Mouse (Mus musculus) CH12.LX (cell line): Measurements from ENCODE around the gene Ldlr. TPM values are rescaled to one million over a fixed set of nuclear protein-coding genes. Genes with fewer than 3 reads are reported as not detected.
A peak's percentile ranks its signal among the peaks of the same experiment; 100 is the strongest.

Experiments used
- DNase-seq: peaks from one replicate; pipeline ENCODE4 v3.0.0-alpha.2; 2013; ENCODE audit errors: extremely low read depth
- H3K27ac ChIP-seq: 2 replicates; pipeline ENCODE4 v1.5.1; 2012; ENCODE audit warnings: low read depth, mild to moderate bottlenecking, control low read depth, moderate library complexity; ENCODE audit not compliant: insufficient read depth
- H3K27me3 ChIP-seq: replicated peaks from 2 replicates; pipeline ENCODE3; 2012; ENCODE audit warnings: inconsistent platforms
- H3K36me3 ChIP-seq, 2 experiments: replicated peaks in 1 of 2; 2 replicates each; pipeline versions ENCODE3 to v1.6.1; 2012; ENCODE audit warnings: inconsistent platforms in 1 of 2, low read length in 1 of 2, mild to moderate bottlenecking in 1 of 2, mixed read lengths in 1 of 2, moderate library complexity in 1 of 2; ENCODE audit not compliant: control insufficient read depth in 1 of 2, insufficient read depth in 1 of 2
- H3K4me1 ChIP-seq, 2 experiments: 2 replicates each; pipeline ENCODE4 v1.6.1; 2012; ENCODE audit warnings: inconsistent platforms in 1 of 2, moderate library complexity in 1 of 2; ENCODE audit not compliant: insufficient read depth in 2 of 2, control insufficient read depth in 1 of 2
- H3K4me2 ChIP-seq: 2 replicates; pipeline ENCODE4 v1.6.1; 2012; ENCODE audit warnings: low read depth, mild to moderate bottlenecking, control low read depth; ENCODE audit not compliant: poor library complexity, insufficient read depth, severe bottlenecking
- H3K4me3 ChIP-seq, 3 experiments: fragments of 150-350 bp in 1 of 3; sonication (generic) in 1 of 3; replicated peaks in 1 of 3; 2 replicates each; pipeline versions ENCODE3 to v1.5.1; 2011 to 2012; ENCODE audit warnings: low read depth in 2 of 3, low read length in 2 of 3, mild to moderate bottlenecking in 2 of 3, moderate library complexity in 2 of 3, control low read depth in 1 of 3, improper control_type of control experiment in 1 of 3, inconsistent platforms in 1 of 3, mixed read lengths in 1 of 3; ENCODE audit not compliant: poor library complexity in 1 of 3
- H3K79me2 ChIP-seq: replicated peaks from 2 replicates; pipeline ENCODE4 v1.6.1; 2012; ENCODE audit warnings: mild to moderate bottlenecking, moderate library complexity; ENCODE audit not compliant: control insufficient read depth, poor library complexity, insufficient read depth, severe bottlenecking; ENCODE audit errors: extremely low read depth
- H3K9ac ChIP-seq: 2 replicates; pipeline ENCODE4 v1.6.1; 2012; ENCODE audit warnings: low read depth, mild to moderate bottlenecking, control low read depth, moderate library complexity; ENCODE audit not compliant: insufficient read depth
- H3K9me3 ChIP-seq: replicated peaks from 2 replicates; pipeline ENCODE3; 2012; ENCODE audit warnings: low read length, inconsistent platforms, mixed read lengths
- BHLHE40 ChIP-seq: IDR thresholded peaks from 2 replicates; pipeline ENCODE4 v1.6.1; 2011; ENCODE audit warnings: mild to moderate bottlenecking, low read depth, low read length, improper control_type of control experiment
- ELF1 ChIP-seq: IDR thresholded peaks from 2 replicates; pipeline ENCODE4 v1.6.1; 2014; ENCODE audit warnings: low read depth, mild to moderate bottlenecking, inconsistent platforms, low read length, improper control_type of control experiment
- EP300 ChIP-seq: IDR thresholded peaks from 2 replicates; pipeline ENCODE4 v1.6.1; 2011; ENCODE audit warnings: low read length, improper control_type of control experiment
- ETS1 ChIP-seq: conservative IDR thresholded peaks from 2 replicates; pipeline ENCODE4 v1.6.1; 2012; ENCODE audit warnings: low read depth, mild to moderate bottlenecking, inconsistent platforms, low read length, improper control_type of control experiment, moderate library complexity
- HCFC1 ChIP-seq: IDR thresholded peaks from 2 replicates; pipeline ENCODE4 v1.6.1; 2012; ENCODE audit warnings: low read depth, mild to moderate bottlenecking, inconsistent platforms, low read length, improper control_type of control experiment
- IRF4 ChIP-seq: IDR thresholded peaks from 2 replicates; pipeline ENCODE4 v1.6.1; 2014; ENCODE audit warnings: low read depth, mild to moderate bottlenecking, inconsistent platforms, low read length, improper control_type of control experiment
- KAT2A ChIP-seq: IDR thresholded peaks from 2 replicates; pipeline ENCODE4 v1.6.1; 2012; ENCODE audit warnings: low read length, improper control_type of control experiment, inconsistent platforms; ENCODE audit not compliant: insufficient replicate concordance
- MAX ChIP-seq: IDR thresholded peaks from 2 replicates; pipeline ENCODE4 v1.6.1; 2011; ENCODE audit warnings: low read length, improper control_type of control experiment
- MEF2A ChIP-seq: IDR thresholded peaks from 2 replicates; pipeline ENCODE4 v1.6.1; 2014; ENCODE audit warnings: low read depth, mild to moderate bottlenecking, inconsistent platforms, low read length, improper control_type of control experiment, borderline replicate concordance
- MXI1 ChIP-seq: IDR thresholded peaks from 2 replicates; pipeline ENCODE4 v1.6.1; 2011; ENCODE audit warnings: mild to moderate bottlenecking, low read depth, low read length, improper control_type of control experiment
- MYC ChIP-seq: IDR thresholded peaks from 2 replicates; pipeline ENCODE4 v1.6.1; 2011; ENCODE audit warnings: low read depth, mild to moderate bottlenecking, improper control_type of control experiment, low read length
- PAX5 ChIP-seq: IDR thresholded peaks from 2 replicates; pipeline ENCODE4 v1.6.1; 2012; ENCODE audit warnings: low read length, inconsistent platforms, mixed read lengths
- POLR2AphosphoS2 ChIP-seq: IDR thresholded peaks from 2 replicates; pipeline ENCODE4 v1.6.1; 2011; ENCODE audit warnings: low read depth, low read length, improper control_type of control experiment
- RAD21 ChIP-seq: IDR thresholded peaks from 2 replicates; pipeline ENCODE4 v1.6.1; 2011; ENCODE audit warnings: low read depth, mild to moderate bottlenecking, low read length, improper control_type of control experiment, moderate library complexity
- RCOR1 ChIP-seq: conservative IDR thresholded peaks from 2 replicates; pipeline ENCODE4 v1.6.1; 2012; ENCODE audit warnings: low read depth, mild to moderate bottlenecking, inconsistent platforms, low read length, improper control_type of control experiment
- SIN3A ChIP-seq: IDR thresholded peaks from 2 replicates; pipeline ENCODE4 v1.6.1; 2012; ENCODE audit warnings: low read length, improper control_type of control experiment, inconsistent platforms
- TCF12 ChIP-seq: IDR thresholded peaks from 2 replicates; pipeline ENCODE4 v1.6.1; 2014; ENCODE audit warnings: low read depth, mild to moderate bottlenecking, inconsistent platforms, low read length, improper control_type of control experiment
- UBTF ChIP-seq: IDR thresholded peaks from 2 replicates; pipeline ENCODE4 v1.6.1; 2012; ENCODE audit warnings: low read depth, mild to moderate bottlenecking, inconsistent platforms, low read length, improper control_type of control experiment, moderate library complexity
- USF2 ChIP-seq: conservative IDR thresholded peaks from 2 replicates; pipeline ENCODE4 v1.6.1; 2011; ENCODE audit warnings: low read depth, low read length, improper control_type of control experiment
- dilution Hi-C: fragments of 300-500 bp; cut with MboI; formaldehyde crosslinking; loops from 2 replicates; pipeline ENCODE4 v1.14.3; 2020; ENCODE audit warnings: low sequenced_read_pairs; ENCODE audit not compliant: extremely low pct_unique_long_range_greater_than_20kb, extremely low pct_ligation_motif_present
- in situ Hi-C: fragments of 300-500 bp; cut with MboI; formaldehyde crosslinking; loops from 3 replicates; pipeline ENCODE4 v1.14.3; 2019; ENCODE audit warnings: low sequenced_read_pairs, low pct_ligation_motif_present, low pct_unique_long_range_greater_than_20kb, mixed read lengths
- polyA plus RNA-seq: library from polyadenylated mRNA; unstranded; fragments of >175 nt; gene quantifications from 2 replicates; pipeline ENCODE4 v1.2.1, GENCODE M21; 2012; ENCODE audit warnings: low read depth; ENCODE audit not compliant: insufficient read length
- total RNA-seq, 2 experiments: library from RNA; depleted of rRNA; stranded (reverse); fragments of 300-350 nt in 1 of 2; fragments of >200 nt in 1 of 2; gene quantifications; 2 replicates each; pipeline ENCODE4 v1.2.3; 2012 to 2014

Ldlr gene
- total and polyA plus RNA-seq, 3 experiments, result 24.0 to 34.7 (median 24.9) TPM

DNA sequence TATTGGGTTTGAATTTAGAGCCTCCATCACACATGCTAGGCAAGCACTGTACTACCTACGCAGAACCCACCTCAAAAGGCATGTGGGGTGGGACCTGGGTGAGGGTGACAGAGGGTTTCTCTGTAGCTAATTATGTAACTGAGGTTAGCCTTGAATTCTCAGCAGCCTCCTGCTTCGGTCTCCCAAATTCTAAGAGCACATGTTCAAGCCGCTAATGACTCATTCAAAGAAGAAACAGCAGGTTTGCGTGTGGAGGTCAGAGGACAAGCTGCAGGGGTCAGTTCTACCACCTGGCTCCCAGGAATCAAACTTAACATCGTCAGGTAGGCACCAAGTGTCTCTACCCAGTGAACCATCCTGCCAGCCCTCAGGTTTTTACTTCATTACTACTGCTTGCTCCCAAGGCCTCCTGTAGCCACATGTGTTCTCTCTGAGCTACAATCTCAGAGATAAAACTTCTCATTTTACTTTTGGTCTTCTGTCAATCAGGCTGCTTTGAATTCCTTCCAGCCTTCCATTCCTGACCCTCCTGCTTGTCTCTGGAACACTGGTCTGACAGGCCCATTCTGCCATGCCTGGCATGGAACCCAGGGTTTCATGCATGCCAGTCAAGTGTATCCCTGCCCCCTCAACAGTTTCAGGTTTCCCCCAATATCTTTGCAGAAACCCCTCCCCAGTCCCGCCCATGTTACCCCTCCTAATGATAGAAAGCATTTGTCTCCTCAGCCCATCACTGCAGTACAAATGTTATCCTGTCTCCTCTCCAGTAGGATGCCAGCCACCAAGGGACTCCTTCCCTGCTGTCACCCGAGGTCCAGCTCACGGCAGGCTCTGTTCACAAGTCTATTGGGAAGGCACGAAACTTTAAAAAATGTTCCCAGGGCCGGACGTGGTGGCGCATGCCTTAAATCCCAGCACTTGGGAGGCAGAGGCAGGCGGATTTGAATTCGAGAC lies 35.6 kb downstream of the Ldlr start:
- Histone ChIP-seq H3K27me3 (no peaks in the 10 kb centered on the region), H3K4me1 (peaks cover 4 to 30% of the 10 kb centered on the region in 2 experiments), H3K9me3 (no peaks in the 10 kb centered on the region), H3K4me3 (peak overlapping the region; percentile 80 to 93 (median 88)), H3K79me2 (peaks cover 14% of the 10 kb centered on the region; the same call in 1 of the 2 replicates), H3K27ac (no peak overlapping the region), H3K9ac (peak overlapping the region; percentile 93), H3K36me3 (peaks cover 16 to 39% of the 10 kb centered on the region in 2 experiments), H3K4me2 (peak overlapping the region; percentile 90)
- dilution Hi-C loops, result no loop called here
- DNase-seq, result no peak
- TF ChIP-seq SIN3A (no peak; the same call in 1 of the 2 replicates), MXI1 (peak; percentile 23; the same call in 1 of the 2 replicates), EP300 (no peak), MAX (peak; percentile 60), MYC (peak; percentile 79)
- in situ Hi-C loops, result no loop called here

DNA sequence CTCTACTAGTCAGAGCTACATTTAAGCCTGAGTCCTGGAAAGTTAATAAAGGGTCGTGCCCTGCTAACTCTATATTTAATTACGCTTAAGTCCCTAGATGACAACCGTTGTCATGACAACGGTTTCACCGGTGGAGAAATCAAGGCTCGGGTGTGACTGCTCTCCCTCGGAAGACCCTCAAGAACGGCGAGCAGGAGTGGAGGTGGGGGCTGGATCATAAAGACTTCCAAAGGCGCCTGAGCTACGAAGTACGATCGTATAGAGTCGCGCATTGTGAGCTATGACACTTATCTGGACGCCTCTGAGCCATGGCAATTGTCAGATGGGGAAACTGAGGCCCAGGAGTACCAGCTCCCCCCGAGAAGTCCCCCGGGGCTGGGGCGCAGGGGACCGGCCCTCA lies 36.4 kb downstream of the Ldlr start:
- in situ Hi-C loops, result no loop called here
- no peak for DNase-seq

DNA sequence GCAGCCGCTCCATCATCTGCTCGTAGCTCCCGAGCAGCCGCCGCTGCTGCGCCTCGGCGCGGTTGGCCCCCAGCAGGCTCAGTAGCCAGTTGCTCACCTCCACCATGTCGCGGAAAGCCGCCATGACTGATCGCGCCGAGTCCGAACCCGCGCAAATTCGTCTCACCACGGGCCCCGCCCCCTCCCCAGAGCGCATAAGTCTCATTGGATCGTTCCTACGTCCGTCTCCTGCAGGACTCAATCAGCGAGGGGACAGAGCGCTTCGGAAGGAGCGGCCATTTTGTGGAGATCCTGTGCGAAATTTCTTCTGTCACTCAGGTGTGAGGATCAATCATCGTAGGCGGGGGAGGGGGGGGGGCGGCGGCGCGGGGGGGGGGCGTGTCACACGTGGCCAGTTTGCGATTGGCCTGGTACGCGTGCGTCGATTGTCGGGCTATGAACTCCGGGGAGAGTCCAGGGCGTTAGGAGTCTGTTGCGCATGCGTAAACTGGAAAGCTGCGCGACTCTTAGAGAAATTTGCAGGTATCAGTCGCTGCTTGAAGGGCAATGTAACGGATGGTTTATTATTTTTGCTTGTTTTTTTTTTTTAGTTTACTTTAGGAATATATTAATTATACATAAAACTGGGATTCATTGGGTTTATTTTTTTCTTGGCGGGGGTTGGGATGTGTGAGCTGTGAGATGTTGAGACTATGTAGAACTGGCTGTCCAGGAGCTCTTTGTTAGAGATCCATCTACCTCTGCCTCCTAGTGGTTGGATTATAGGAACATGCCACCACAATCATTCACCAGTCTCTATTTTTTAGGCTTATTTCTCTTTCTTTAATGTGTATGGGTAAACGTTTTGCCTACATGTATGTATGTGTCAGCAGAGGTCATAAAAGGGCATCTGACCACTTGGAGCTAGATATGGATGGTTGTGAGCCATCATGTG lies 37.1 kb downstream of the Ldlr start, which contains the start of gene Spc24:
Gene Spc24 (minus strand): TSS at position 149 of the 934 bp plus-strand sequence.
- peak within 1 kb of the TSS; percentile 17; the same call in 1 of the 2 replicates for H3K27ac ChIP-seq
- DNase-seq, result peak; percentile 99
- H3K9ac ChIP-seq, result peak within 1 kb of the TSS; percentile 93
- H3K4me2 ChIP-seq, result peak within 1 kb of the TSS; percentile 90
- peaks cover 4 to 30% of the 10 kb centered on the region in 2 experiments for H3K4me1 ChIP-seq
- in situ Hi-C loops, result no loop called here
- dilution Hi-C loops, result no loop called here
- H3K9me3 ChIP-seq, result no peaks in the 10 kb centered on the region
- peaks cover 14% of the 10 kb centered on the region; the same call in 1 of the 2 replicates for H3K79me2 ChIP-seq
- H3K4me3 ChIP-seq, result peak within 1 kb of the TSS; percentile 80 to 93 (median 88)
- H3K36me3 ChIP-seq, result peaks cover 13 to 25% of the 10 kb centered on the region in 2 experiments
- no peaks in the 10 kb centered on the region for H3K27me3 ChIP-seq
- 0 out of 2 replicates have a peak, but pooled peaks have one; percentile 30 for TF ChIP-seq ELF1
- no peak for TF ChIP-seq POLR2AphosphoS2
- TF ChIP-seq RCOR1, result 0 out of 2 replicates have a peak, but pooled peaks have one; percentile 28
- peak; percentile 56; the same call in 1 of the 2 replicates for TF ChIP-seq BHLHE40
- TF ChIP-seq HCFC1, result peak; percentile 43
- TF ChIP-seq IRF4, result peak; percentile 49
- TF ChIP-seq RAD21, result peak; percentile 57
- TF ChIP-seq UBTF, result no peak
- no peak for TF ChIP-seq PAX5
- no peak for TF ChIP-seq EP300
- peak; percentile 81 for TF ChIP-seq TCF12
- no peak for TF ChIP-seq USF2
- TF ChIP-seq MYC, result peak; percentile 79
- TF ChIP-seq MEF2A, result no peak; the same call in 1 of the 2 replicates
- TF ChIP-seq MAX, result peak; percentile 42; the same call in 1 of the 2 replicates
- peak; percentile 39; the same call in 1 of the 2 replicates for TF ChIP-seq KAT2A

More for the DNA sequence above, 36.4 kb downstream of the Ldlr start:
- no peaks in the 10 kb centered on the region for H3K9me3 ChIP-seq
- H3K4me3 ChIP-seq, result peak overlapping the region; percentile 80 to 93 (median 88)
- peaks cover 14% of the 10 kb centered on the region; the same call in 1 of the 2 replicates for H3K79me2 ChIP-seq
- peaks cover 4 to 30% of the 10 kb centered on the region in 2 experiments for H3K4me1 ChIP-seq
- peaks cover 13 to 30% of the 10 kb centered on the region in 2 experiments for H3K36me3 ChIP-seq
- peak overlapping the region; percentile 93 for H3K9ac ChIP-seq
- dilution Hi-C loops, result no loop called here
- no peaks in the 10 kb centered on the region for H3K27me3 ChIP-seq
- peak overlapping the region; percentile 17; the same call in 1 of the 2 replicates for H3K27ac ChIP-seq
- H3K4me2 ChIP-seq, result peak overlapping the region; percentile 90
- TF ChIP-seq ETS1 (no peak), MXI1 (no peak)
